Mouse (Mus musculus) C2C12 (cell line): Measurements from ENCODE around the gene Tenm2.

Experiments used
- CEBPB ChIP-seq: IDR thresholded peaks from one replicate; pipeline ENCODE4 v1.6.1; 2011; ENCODE audit warnings: low read depth, mild to moderate bottlenecking, control low read depth, moderate library complexity
- CTCF ChIP-seq: IDR thresholded peaks from one replicate; pipeline ENCODE4 v1.5.1; 2011; ENCODE audit not compliant: control insufficient read depth, insufficient read depth, insufficient read length
- MAX ChIP-seq: IDR thresholded peaks from one replicate; pipeline ENCODE4 v1.6.1; 2011; ENCODE audit warnings: mild to moderate bottlenecking, control low read depth
- MYOG ChIP-seq: IDR thresholded peaks from one replicate; pipeline ENCODE4 v1.6.1; 2011; ENCODE audit not compliant: control insufficient read depth, insufficient read length; ENCODE audit errors: extremely low read depth
- USF1 ChIP-seq: IDR thresholded peaks from one replicate; pipeline ENCODE4 v1.6.1; 2011; ENCODE audit warnings: low read depth, mild to moderate bottlenecking, control low read depth, moderate library complexity

DNA sequence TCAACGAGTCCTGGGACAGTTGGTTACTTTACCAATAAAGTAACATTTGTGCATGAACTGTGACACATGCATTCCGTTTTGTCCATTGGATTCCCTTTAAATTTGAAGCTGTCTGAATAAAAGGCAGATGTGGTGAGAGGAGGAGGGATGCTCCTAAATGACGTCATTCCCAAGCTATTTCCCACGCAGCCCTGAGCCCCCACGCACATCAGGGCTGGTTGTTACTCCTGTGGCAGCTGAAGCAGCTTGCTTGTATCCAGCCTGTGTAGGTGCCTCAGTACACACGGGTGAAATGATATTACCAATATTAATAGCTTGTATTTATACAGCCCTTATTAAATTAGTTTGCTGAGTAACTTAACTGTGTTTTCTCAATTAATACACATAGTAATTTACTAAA is 884.0 kb downstream of the Tenm2 start:
- TF ChIP-seq USF1: no peak
- no peak for TF ChIP-seq CTCF
- TF ChIP-seq MAX: no peak
- no peak for TF ChIP-seq CEBPB
- TF ChIP-seq MYOG: no peak
